14 mouse cellular contexts compared by ENCODE assay signal in genomic region chr10:85293071-85293783, GRCm38 (mm10).
DNase-seq lines count a peak whose midpoint lies in the region; ATAC-seq lines count a peak whose summit lies in the region.
"Had no signal": no experiment of that assay in that cellular context is flagged by ENCODE, and none has a peak within 500 bp of the region (broad histone marks: within the 10 kb centered on the region; RNA-seq: fewer than 3 reads in every experiment).

No protein-coding gene starts in this region.

- no peaks in the 10 kb centered on the region for H3K9me3 ChIP-seq in forebrain, embryonic 13.5 days (replicated peaks)
- no peaks in the 10 kb centered on the region for H3K9me3 ChIP-seq in forebrain, embryonic 10.5 days
- no peaks in the 10 kb centered on the region for H3K9me3 ChIP-seq in kidney, embryonic 15.5 days (replicated peaks)
- H3K9me3 ChIP-seq: limb, embryonic 13.5 days had no signal

- 44% methylated on average over 9 of the region's 9 CpGs for WGBS in forebrain, embryonic 13.5 days
- 83% methylated on average over 9 of the region's 9 CpGs for WGBS in forebrain, embryonic 10.5 days
- 63% methylated on average over 9 of the region's 9 CpGs for WGBS in kidney, embryonic 15.5 days

- H3K4me3 ChIP-seq in forebrain, embryonic 13.5 days, result no peak overlapping the region
- no peak overlapping the region for H3K4me3 ChIP-seq in forebrain, embryonic 10.5 days
- H3K4me3 ChIP-seq in kidney, embryonic 15.5 days (replicated peaks), result no peak overlapping the region
- H3K4me3 ChIP-seq: heart, adult 2 months; limb, embryonic 13.5 days had no signal

- no peaks in the 10 kb centered on the region for H3K27me3 ChIP-seq in forebrain, embryonic 13.5 days
- no peaks in the 10 kb centered on the region for H3K27me3 ChIP-seq in forebrain, embryonic 10.5 days (ENCODE audit: poor library complexity, severe bottlenecking)
- H3K27me3 ChIP-seq in kidney, embryonic 15.5 days, result no peaks in the 10 kb centered on the region
- H3K27me3 ChIP-seq: limb, embryonic 13.5 days had no signal

- H3K4me2 ChIP-seq in forebrain, embryonic 13.5 days, result no peak overlapping the region
- H3K4me2 ChIP-seq in kidney, embryonic 15.5 days, result no peak overlapping the region
- H3K4me2 ChIP-seq: limb, embryonic 13.5 days had no signal

- H3K9ac ChIP-seq in forebrain, embryonic 13.5 days, result no peak overlapping the region
- H3K9ac ChIP-seq in kidney, embryonic 15.5 days, result no peak overlapping the region
- H3K9ac ChIP-seq: limb, embryonic 13.5 days had no signal

- peak; percentile 46; the same call in 1 of the 2 replicates for ATAC-seq in forebrain, embryonic 13.5 days
- peak; percentile 35; the same call in 1 of the 2 replicates for ATAC-seq in megakaryocyte, adult 5-6 weeks (ENCODE audit: poor library complexity, severe bottlenecking)
- no peak for ATAC-seq in kidney, embryonic 15.5 days (replicated peaks; ENCODE audit: low FRiP score)
- no peak for ATAC-seq in megakaryocyte-erythroid progenitor cell, adult 5-6 weeks (replicated peaks; ENCODE audit: low FRiP score, low TSS enrichment, poor library complexity, severe bottlenecking)

- H3K4me1 ChIP-seq in forebrain, embryonic 13.5 days, result peaks cover 20% of the 10 kb centered on the region
- H3K4me1 ChIP-seq in forebrain, embryonic 10.5 days, result no peaks in the 10 kb centered on the region
- H3K4me1 ChIP-seq in kidney, embryonic 15.5 days, result no peaks in the 10 kb centered on the region
- H3K4me1 ChIP-seq: limb, embryonic 13.5 days had no signal

- H3K27ac ChIP-seq in forebrain, embryonic 13.5 days, result peak overlapping the region; percentile 48; the same call in 1 of the 2 replicates
- no peak overlapping the region for H3K27ac ChIP-seq in forebrain, embryonic 10.5 days
- H3K27ac ChIP-seq in kidney, embryonic 15.5 days, result no peak overlapping the region
- H3K27ac ChIP-seq: heart, adult 2 months; limb, embryonic 13.5 days had no signal

- DNase-seq in forebrain, embryonic 10.5 days (ENCODE audit: extremely low spot score, low spot score), result no peak
- peak; percentile 3 for DNase-seq in thymus, postnatal 14 days
- no peak for DNase-seq in thymus, postnatal 25 days
- DNase-seq in kidney, adult 11 months, result no peak
- DNase-seq: adrenal gland, adult 8-10 months; B cell, adult 2 months; heart, adult 2 months; kidney, adult 18-20 months; lung, postnatal 4 days had no signal

- H3K36me3 ChIP-seq in forebrain, embryonic 13.5 days (ENCODE audit: poor library complexity, severe bottlenecking), result no peaks in the 10 kb centered on the region
- H3K36me3 ChIP-seq in forebrain, embryonic 10.5 days (replicated peaks), result no peaks in the 10 kb centered on the region
- H3K36me3 ChIP-seq in kidney, embryonic 15.5 days, result no peaks in the 10 kb centered on the region
- H3K36me3 ChIP-seq: limb, embryonic 13.5 days had no signal

Comparison
In these comparisons a context has a peak if more than half of its experiments do, and no peak if none do; other contexts are left out.
1. ATAC-seq: peak in forebrain, embryonic 13.5 days (single experiment) and megakaryocyte, adult 5-6 weeks (single experiment); none in kidney, embryonic 15.5 days (single experiment) and megakaryocyte-erythroid progenitor cell, adult 5-6 weeks (single experiment).